Mouse (Mus musculus): ENCODE measurements around the gene Adamts7. TPM values are rescaled to one million over a fixed set of nuclear protein-coding genes. Genes with fewer than 3 reads are reported as not detected.

Gene Adamts7
- total RNA-seq, 2 experiments from 2014 or later = 10.1 to 12.5 TPM

DNA sequence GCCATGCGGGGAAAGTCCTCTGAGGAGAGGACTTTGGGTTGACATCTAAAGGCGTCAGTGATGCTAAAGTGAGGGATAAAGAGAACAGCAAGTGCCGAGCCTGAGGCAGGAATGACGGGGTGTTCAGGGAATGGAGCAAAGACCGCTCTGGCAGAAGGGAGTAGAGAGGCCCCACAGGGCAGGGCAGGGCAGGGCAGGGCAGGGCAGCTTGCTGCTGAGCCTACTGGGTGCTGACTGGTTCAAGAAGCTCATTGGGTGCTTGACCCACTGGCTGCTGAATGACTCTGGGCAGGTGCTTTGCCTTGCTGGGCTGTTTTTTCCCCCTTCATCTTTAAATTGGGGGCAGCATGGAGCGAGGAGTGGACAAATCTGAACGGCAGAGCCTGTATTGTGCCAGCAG is 33.4 kb downstream of the Adamts7 start:
- DNase-seq (ENCODE audit: low spot score in 2 of 2) = no peak

DNA sequence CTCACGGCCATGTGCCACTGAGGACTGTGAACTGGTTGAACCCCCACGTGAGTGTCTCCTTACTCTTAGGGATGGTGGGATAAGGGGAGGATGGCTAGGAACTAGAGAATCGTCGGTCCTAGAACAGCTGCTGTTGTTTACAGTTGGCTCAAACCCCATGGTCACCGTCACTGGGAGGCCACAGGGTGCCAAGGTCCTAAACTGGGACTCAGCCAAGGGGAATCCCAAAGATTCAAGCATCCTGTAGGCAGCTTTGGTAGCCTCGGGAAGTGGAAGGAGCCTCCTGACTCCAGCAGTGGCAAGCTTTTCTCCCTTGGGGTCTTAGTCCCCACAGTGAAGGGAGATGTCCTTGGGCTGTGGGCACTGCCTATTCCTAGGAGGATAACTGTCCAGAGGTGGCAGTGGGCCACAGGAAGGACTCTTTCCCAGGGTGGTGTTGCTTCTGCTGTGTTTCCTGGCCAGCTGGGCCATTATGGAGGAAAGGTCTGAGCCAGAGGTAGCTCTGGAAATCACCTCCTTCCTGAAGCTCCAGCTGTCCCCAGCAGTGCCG is 34.3 kb downstream of the Adamts7 start:
- no peak for DNase-seq (ENCODE audit: low spot score in 2 of 2)

DNA sequence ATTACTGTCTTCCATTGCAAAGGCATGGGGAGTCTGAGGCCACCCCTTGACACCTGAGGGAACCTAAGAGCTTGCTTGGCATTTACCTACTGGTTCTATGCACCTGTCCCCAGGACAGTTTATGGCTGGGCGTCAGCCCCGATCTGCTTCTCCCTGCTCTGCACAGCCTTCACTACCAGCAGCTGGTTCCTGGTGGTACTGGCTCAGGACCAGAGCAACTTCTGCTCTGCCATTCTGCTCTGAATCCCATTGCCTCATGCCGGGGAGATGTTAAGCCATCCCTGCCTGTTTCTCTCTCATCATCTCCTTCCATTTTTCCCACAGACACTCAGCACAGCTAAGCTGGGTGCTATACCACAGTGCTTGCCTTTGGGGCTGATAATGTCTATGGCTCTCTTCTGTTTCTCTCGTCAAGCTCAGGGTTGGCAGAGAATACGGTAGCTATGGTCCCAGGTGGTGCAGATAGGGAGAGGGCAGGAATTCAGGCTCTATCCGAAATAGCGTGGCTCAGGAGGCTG is 35.1 kb downstream of the Adamts7 start:
- no peak for DNase-seq (ENCODE audit: low spot score in 2 of 2)

DNA sequence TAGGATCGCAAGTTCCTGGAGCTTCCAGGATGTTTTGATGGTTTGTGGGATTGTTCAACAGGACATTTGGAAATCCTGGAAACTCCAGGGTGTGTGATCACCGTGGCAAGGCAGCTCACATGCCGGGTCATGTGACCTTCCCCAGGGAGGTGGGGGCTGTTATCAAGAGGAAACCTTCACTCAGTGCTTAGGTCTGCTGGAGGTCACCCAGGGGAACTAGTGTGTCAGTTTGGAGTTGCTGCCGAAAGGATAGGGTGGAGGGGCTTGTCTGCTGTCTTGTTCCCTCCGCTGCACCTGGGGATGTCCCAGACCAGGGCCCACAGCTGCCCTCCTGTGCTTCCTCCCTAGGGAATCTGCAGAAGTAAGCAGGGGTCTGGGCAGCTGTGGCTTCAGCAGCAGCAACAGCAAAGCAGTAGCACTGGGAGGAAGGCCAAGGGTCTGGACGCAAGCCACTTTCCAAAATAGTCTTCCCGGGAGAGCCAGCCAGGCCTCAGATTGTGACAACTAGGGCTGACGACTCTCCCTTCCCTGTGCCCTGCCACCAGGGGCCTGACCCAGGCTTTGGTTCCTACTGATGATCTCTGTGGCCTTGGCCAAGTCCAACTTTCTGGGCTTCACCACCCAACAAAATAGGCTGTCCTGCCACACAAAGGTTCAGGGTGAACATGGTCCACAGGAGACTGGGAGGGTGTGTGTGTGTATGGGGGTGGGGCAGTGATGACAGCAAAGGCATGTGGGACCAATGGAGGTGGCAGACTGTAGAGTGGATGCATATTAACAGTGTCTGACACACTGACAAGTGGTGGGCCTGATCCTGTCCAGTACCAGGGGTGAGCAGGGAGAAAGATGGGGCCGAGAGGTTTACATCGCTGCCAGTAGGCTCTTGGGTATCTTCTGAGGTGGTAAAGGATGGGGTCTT is 35.9 kb downstream of the Adamts7 start:
- DNase-seq (ENCODE audit: low spot score in 2 of 2) = peak in 1 of 2 experiments; percentile 27

DNA sequence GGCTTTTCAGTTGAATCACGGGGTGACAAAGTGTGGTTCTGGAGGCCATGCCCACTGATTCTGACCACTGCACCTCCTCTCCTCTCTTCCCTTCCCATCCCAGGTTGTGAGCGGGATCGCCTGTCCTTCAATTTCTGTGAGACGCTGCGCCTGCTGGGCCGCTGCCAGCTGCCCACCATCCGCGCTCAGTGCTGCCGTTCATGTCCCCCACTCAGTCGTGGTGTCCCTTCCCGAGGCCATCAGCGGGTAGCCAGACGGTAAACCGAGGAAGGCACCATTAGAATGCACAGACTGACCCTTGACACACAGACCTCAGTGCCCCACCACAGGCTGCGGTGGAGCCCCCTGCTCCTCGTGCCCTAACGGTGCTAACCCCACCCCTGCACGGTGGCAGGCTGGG is 36.7 kb downstream of the Adamts7 start:
- DNase-seq (ENCODE audit: low spot score in 2 of 2) = no peak

DNA sequence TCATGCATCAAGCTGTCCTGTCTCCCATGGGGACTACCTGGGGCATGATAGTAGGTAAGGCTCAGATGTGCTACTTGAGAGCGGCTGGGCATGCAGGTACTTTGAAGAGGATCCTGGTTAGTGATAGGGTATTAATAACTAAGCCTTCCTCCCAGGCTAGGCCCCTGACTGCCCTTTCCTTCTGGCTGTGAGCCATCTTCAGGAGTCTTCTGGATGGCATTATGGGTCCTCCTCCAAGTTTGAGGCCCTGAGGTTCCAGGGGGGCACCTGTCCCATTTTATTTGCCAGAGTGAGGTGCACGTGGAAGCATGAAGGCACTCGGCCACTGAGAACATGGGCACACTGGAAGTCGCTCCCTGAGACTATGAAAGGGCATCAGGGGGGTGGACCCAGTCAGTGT is 37.6 kb downstream of the Adamts7 start:
- DNase-seq (ENCODE audit: low spot score in 2 of 2) = no peak

DNA sequence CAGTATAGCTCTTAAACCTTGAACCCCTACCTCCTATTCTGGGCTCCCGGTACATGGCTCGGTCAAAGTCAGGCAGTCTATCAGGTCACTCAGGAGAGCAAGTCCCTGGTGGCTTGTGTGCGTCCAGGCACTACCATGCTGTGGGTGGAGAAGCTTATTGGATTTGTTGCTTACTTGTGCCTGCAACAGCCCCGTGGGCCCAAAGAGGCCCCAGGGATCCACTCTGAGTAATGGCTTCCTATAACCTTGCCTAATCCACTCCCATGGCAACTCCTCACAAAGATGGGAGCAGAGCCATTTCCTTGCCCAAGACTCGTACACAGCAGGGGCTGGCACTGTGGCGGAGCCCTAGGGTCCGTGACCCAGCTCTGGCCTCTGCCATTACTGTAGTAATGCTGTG is 38.2 kb downstream of the Adamts7 start:
- no peak for DNase-seq (ENCODE audit: low spot score in 2 of 2)

DNA sequence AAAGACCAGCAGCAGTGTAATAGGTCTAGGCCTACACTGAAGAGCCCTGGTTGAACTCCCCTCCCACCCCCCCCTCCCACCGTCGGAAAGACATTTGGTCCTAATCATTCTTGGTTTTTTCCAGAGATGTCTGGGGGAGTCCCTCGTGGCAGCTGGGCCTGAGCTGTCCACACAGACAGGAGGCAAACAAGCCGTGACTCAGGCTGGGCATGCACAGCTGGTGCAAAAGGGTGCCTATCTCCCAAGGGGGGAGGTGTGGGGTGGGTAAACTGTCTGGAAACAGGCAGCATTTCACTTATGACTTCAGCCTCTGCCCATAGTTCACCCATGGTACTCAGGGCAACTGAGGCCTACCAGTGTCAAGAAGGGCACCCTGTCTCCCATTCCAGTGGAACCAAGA is 38.7 kb downstream of the Adamts7 start:
- no peak for DNase-seq (ENCODE audit: low spot score in 2 of 2)

DNA sequence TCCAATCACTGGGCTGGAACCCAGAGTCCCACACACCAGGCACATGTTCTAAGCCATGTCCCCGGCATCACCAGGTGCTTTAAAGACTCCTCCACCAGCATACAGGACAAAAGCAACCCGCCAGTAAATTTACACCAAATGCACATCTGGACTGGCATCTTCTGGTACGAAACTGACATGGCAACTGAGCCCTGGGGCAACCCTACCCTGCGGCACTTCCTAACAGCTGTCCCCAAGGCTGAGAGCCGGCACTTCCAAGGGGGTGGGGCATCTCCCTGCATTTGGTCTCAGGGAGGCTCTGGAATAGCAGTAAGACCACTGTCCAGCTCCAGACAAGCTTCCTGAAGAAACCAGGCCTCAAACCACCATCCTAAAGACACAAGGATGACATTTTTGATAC is 40.4 kb downstream of the Adamts7 start:
- DNase-seq (ENCODE audit: low spot score in 2 of 2) = no peak

DNA sequence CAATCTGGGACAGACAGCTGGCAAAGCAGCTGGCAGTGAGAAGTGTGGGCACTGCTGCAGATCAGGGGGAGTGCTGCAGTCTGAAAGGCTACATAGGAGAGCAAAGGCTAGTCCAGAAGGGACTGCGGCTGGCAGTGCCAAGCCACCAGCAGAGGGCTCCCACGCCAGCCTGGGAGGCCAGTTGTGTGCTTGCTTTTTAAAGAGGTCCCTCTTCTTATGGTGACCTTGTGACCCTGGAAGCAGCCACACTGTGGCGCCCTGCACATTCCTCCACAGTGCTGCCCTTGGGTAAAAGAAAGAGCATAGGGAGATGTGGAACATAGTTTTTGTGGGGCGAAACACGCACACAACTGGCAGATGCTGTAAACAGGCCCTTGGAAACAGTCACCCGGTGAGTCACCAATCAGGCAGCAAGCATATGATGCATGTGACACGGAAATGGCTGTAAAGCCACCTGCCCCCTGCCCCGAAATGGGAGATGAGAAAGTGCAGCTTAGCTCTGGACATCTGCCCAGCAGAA is 41.6 kb downstream of the Adamts7 start:
- no peak for DNase-seq (ENCODE audit: low spot score in 2 of 2)

DNA sequence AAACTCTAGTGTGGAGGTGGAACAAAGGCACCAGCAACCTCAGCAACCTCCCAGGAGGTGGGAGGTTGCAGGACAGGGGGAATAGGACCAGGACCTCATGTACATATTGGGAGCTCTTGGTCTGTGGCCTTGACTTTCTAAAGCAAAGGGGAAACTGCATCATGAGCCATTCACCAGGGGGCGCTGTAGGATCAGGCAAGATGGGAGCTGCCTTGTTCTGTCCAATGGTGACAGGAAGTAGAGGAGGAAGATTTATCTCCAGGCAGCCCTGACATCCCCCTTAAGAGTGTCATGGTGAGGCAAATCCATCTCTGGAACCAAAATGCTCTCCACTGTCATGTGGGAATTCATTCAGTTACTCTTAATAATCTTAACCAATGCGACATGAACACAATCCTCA is 43.6 kb downstream of the Adamts7 start:
- DNase-seq (ENCODE audit: low spot score in 2 of 2) = peak; percentile 66 to 80

DNA sequence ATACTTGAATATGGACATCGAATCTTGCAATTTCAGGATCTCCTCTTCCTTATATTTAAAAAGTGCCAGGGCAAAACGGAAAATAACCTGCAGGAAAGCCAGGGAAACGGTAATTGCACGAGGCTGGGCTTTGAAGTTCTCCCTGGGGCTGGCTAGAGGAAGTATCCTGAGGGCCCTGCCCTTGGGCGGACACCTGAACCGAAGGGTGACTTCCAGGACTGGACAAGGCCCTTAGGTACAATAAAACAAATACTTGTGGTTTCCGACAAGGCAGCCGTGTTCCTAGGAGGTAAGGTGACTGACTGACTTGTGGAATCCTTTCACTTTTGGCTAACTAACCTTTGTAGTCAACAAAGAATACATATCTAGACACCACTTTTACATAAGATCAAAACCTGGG is 44.9 kb downstream of the Adamts7 start:
- no peak for DNase-seq (ENCODE audit: low spot score in 2 of 2)

DNA sequence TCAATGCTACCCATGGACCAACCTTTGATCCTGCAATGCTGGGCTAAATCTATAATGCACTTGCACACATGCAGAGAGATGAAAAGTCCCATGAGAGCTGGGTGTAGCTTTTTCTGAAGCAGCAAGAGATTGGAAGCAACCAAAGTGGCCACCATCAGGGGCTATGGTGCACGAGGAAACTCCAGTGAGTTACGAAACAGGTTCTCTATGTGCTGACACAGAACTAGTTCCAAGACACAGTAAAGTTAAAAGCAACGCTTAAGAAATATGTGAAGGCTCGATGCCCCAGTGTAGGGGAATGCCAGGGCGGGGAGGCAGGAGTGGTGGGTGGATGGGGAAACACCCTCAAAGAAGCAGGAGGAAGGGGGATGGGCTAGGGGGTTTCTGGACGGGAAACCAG is 45.8 kb downstream of the Adamts7 start:
- DNase-seq (ENCODE audit: low spot score in 2 of 2) = no peak

DNA sequence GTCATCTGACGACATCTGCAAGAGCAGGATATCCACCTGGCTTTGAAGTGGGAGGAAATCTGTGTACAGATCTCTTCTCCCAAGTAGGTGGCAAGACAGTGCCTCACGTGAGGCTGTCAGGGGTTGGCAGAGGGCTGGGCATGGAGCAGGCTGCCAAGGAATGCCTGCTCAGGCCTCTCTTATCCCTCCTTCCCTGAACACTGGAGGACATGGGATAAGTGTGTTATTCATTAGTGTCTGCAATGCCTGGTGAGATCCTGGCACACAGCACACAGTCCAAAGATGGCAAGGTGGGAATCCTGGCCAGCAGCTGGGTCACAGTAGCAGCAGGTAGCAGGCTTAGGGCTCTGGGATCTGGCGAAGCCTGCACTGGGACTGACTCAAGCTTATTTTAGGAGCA is 50.3 kb downstream of the Adamts7 start:
- no peak for DNase-seq (ENCODE audit: low spot score in 2 of 2)

DNA sequence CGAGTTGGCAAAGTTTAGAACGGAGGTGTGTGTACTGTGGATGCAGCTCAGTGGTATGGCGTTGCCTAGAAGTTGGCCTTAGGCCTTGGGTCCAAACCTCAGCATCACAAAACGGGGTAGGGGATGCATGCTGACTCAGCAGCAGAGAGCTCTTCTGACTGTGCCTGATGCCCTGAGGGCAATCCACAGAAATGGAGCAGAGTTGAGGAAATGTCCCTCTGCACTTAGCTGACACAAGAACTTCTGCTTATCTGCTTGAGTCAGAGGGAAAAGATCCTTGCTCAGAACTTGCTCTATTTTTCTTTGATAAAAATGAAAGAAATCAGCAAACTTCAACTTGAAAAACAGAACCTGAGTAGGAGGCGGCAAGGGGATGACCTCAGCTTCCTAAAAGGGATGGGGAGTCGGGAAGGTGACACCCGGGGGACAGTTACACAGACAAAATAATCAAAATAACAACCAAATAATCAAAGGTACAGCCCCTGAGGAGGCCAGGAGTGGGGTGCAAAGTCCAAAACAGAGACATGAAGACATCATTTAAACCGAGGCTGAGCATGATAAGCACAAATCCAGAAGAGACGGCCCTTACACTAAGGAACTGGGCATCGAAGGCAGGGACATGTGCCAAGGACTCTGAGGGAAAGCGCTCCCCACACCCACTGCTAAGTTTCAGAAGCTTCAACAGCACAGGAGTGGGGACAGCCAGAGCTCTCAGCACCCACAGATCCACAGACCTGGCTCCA is 53.6 kb downstream of the Adamts7 start:
- no peak for DNase-seq (ENCODE audit: low spot score in 2 of 2)

DNA sequence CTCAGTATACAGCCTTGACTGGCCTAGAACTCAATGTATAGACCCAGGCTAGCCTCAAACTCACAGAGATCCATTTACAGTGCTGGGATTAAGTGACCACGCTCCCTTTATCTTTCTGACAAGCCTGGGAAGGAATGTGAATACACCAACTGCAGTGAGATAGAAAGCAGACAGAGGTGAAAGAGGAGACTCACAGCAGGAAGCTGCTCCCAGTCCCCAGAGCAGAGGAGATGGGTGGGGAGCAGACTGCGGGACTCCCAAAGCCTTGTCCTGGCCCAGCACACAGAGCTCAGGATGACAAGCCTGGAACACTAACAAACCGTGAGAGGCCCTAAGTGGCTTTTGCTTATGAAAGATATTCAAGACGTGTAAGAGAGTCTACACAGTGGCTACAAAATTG is 54.6 kb downstream of the Adamts7 start:
- DNase-seq (ENCODE audit: low spot score in 2 of 2) = no peak

DNA sequence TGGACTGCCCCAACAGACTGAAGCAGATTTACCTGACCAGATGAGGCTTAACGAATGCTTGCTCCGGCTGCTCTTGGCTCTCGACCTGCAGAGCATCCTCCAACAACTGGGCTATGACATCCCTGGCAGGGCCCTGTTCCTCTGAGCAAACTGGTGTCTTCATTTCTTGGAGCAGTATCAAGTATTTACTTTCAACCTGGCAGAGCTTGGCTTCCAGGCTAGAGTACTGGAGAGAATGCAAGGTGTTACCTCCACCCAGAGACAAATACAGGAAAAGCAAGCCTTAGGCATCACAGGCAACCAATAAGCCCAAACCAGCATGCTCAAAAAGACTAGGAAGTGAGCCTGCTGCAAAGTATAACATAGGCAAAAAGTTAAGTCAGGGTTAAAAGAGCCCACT is 59.4 kb downstream of the Adamts7 start:
- DNase-seq (ENCODE audit: low spot score in 2 of 2) = no peak

DNA sequence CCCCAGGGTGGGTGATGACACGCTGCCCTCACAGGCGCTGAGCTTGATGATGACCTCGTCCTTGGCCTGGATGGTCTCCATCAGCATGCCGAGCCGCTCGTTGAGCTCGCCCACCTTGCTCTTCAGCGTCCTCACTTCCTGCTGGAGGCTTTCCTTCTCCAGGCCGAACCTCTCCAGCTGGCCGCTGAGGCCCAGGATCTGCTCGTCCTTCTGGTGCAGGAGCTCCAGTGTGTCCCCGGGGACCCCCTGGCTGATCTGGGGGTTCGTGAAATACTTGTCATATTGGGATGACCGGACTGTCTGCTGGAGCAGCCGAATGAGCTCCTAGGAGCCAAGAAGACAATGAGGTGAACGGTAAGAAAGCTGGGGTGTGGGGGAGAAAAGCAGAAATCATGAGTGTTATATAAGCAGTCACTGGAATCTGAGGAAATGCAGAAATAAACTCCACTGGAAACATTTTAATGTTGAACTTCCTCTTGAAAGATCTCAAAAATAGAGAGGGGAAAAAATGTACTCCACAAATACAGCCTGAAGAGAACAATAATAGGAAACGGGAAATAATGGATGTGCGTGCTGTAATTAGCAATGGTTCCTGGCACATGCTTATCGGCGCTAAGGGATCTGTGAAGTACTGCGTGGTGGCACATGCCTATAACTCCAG is 63.3 kb downstream of the Adamts7 start:
- no peak for DNase-seq (ENCODE audit: low spot score in 2 of 2)

DNA sequence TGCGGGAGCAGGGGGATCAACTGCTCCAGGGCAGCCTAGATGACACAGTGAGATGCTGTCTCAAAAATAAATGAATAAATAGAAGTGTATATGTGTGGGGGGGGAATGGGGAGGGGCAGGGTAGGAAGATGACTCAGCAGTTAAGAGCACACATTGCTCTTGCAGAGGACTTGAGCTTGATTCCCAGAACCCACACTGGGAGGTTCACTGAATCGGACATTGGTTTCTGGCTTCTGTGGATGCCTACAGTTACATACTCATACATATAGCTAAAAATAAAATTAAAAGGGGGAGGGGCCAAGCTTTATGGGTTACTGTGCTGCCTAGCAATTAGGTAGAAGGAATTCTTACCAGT is 63.9 kb downstream of the Adamts7 start:
- no peak for DNase-seq (ENCODE audit: low spot score in 2 of 2)

DNA sequence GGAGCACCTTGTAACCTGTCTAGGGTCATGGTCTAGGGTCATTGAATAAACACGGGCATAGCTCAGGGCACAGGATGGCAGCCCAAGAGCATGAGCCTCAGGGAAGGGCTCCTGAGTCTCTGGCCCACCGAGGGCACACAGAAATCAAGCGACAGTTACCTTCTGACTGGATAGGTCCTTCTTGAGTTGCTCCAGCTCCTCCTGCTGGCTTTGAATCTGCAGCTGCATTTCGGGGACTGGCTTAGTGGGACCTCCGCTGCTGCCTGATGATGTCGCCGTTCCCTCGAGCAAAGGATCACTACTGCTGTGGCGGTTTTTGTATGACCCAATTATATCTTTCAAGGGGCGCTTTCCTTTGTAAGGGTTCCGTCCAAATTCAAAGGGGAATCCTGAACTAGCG is 64.3 kb downstream of the Adamts7 start:
- DNase-seq (ENCODE audit: low spot score in 2 of 2) = no peak
